Mouse (Mus musculus) bone marrow, adult 2 months (tissue): ENCODE measurements around the gene Mapk6. TPM values are rescaled to one million over a fixed set of nuclear protein-coding genes. Genes with fewer than 3 reads are reported as not detected.
"Not testable (repeated sequence)": the region's sequence is repeated elsewhere in the genome, so short reads cannot be mapped to it uniquely, and the experiment has no call there.

Experiments used
- H3K27ac ChIP-seq: fragments of 200-500 bp; 2 replicates; pipeline ENCODE4 v1.5.1; 2012; ENCODE audit warnings: low read depth, mild to moderate bottlenecking, control low read depth, inconsistent platforms, low read length; ENCODE audit not compliant: control insufficient read depth, poor library complexity, insufficient read depth
- H3K4me1 ChIP-seq: fragments of 200-500 bp; 2 replicates; pipeline ENCODE4 v1.6.1; 2011; ENCODE audit warnings: low read length; ENCODE audit not compliant: control insufficient read depth, insufficient read depth
- H3K4me3 ChIP-seq: fragments of 200-500 bp; replicated peaks from 2 replicates; pipeline ENCODE3; 2011; ENCODE audit warnings: mild to moderate bottlenecking, low read depth, low read length, control low read depth; ENCODE audit not compliant: control insufficient read depth
- CTCF ChIP-seq: fragments of 200-500 bp; IDR thresholded peaks from 2 replicates; pipeline ENCODE4 v1.5.1; 2011; ENCODE audit warnings: low read length, control low read depth; ENCODE audit not compliant: control insufficient read depth, insufficient read depth
- POLR2A ChIP-seq: fragments of 200-500 bp; IDR thresholded peaks from 2 replicates; pipeline ENCODE4 v1.6.1; 2011; ENCODE audit warnings: low read depth, mild to moderate bottlenecking, control low read depth, low read length, borderline replicate concordance; ENCODE audit not compliant: control insufficient read depth
- WGBS: fragments of 180-500 bp; shearing (Covaris S2); methylation state at CpG from one replicate; pipeline ENCODE4 v1.1.7; 2018; 5-methylcytosine and 5-hydroxymethylcytosine counted together
- polyA plus RNA-seq: library from polyadenylated mRNA; stranded (reverse); fragments of >200 nt; gene quantifications from 2 replicates; pipeline ENCODE4 v1.2.4, GENCODE M21; 2011; ENCODE audit warnings: low replicate concordance; ENCODE audit not compliant: missing spikeins, insufficient read depth, insufficient read length

Gene Mapk6
- polyA plus RNA-seq, result 16.0 and 36.8 TPM in 2 replicates

DNA sequence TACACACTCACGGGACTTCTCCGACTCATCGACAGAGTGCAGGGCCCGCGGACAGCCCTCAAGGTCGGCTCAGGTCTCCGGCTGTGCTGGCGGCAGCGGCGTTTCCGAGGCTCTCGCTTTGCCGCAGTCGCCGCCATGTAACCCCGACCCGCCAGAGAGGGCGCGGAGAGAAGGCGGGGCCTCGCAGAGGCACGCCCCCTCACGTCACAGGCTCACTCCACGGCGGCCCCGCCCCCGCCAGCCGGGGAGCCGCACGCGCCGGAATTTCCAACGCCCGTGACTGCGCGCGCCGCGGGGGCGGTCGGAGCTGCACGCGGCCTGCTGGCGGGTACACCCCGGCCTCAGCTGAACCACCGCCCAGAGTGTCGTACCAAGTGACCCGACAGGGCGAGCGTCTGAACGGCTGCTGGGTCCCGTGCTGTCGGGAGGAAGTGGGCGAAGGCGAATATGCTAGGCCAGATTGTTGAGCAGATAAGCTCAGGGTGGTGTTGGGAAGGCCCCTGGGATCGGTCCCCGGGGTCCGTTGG lies at the start of gene Mapk6:
TSS of gene Mapk6 (minus strand) at position 154 of the 527 bp plus-strand sequence.
- peak; percentile 75; the same call in 1 of the 2 replicates for TF ChIP-seq POLR2A
- TF ChIP-seq CTCF, result no peak
- Histone ChIP-seq H3K4me3 (peak within 1 kb of the TSS; percentile 87), H3K27ac (peak within 1 kb of the TSS; percentile 99), H3K4me1 (peaks cover 5% of the 10 kb centered on the region)
- WGBS, result under 1% methylated on average over 58 of the region's 58 CpGs

DNA sequence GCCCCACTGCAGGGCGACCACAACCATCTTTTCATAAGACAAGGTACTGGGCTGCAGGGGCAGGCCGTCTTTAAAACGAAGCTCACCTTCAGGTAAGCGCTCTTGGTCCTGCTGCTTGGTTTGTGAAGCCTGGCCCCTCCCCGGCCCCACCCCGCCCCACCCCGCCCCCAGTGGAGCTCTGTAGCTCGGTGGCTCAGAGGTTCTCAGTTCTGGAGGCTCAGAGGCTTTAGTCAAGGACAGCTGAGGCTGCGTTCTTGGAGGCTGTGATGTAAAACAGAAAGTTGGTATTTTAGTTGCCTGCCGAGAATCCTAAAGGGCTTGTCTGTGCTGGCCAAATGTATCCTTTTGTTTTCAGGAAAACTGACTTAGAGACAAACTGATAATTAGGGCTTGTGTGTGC lies 45.9 kb upstream of the Mapk6 start:
- Histone ChIP-seq H3K4me3 (no peak overlapping the region), H3K27ac (no peak overlapping the region), H3K4me1 (no peaks in the 10 kb centered on the region)
- TF ChIP-seq POLR2A (no peak), CTCF (no peak)
- WGBS, result 84% methylated on average over 10 of the region's 10 CpGs

DNA sequence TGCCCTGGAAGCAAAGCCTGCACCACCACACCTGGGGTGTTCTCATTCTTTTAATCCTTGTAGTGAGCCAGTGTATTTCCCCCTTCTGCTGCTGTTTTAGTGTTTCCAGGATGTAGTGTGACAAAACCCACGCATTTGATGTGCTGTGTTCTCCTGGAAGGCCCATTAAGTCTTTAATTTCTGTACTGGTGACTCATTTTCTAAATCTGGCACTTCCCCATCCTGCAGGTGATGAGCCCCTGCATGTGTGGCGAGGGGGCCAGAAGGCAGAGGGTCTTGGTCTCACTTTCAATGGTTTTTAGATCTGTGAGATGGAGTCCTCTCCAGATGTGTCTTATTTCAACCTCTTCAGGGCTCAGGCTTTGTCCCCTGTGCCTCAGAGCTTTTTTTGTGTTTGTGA lies 44.2 kb upstream of the Mapk6 start:
- Histone ChIP-seq H3K4me1 (no peaks in the 10 kb centered on the region), H3K4me3 (no peak overlapping the region), H3K27ac (no peak overlapping the region)
- TF ChIP-seq POLR2A (no peak), CTCF (no peak)
- 67% methylated on average over 2 of the region's 2 CpGs for WGBS

DNA sequence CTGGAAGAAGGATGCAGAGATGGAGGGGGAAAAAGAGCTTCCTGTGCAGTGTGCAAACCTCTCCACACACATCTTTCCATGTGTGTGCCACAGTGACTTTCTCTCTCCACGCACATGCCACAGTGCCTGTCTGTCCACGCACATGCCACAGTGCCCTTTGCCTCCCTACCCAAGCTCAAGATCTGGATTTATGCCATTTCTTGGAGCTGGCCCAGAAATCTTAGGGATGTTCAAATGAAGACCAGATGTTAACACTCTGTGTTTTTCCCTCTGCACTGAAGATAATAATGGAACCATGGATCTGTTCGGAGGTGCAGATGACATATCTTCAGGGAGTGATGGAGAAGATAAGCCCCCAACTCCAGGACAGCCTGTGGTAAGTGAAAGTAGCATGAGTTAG lies 38.2 kb upstream of the Mapk6 start:
- 87% methylated on average over 3 of the region's 3 CpGs for WGBS
- Histone ChIP-seq H3K4me3 (no peak overlapping the region), H3K27ac (no peak overlapping the region), H3K4me1 (no peaks in the 10 kb centered on the region)
- TF ChIP-seq CTCF, result no peak
- no peak for TF ChIP-seq POLR2A

DNA sequence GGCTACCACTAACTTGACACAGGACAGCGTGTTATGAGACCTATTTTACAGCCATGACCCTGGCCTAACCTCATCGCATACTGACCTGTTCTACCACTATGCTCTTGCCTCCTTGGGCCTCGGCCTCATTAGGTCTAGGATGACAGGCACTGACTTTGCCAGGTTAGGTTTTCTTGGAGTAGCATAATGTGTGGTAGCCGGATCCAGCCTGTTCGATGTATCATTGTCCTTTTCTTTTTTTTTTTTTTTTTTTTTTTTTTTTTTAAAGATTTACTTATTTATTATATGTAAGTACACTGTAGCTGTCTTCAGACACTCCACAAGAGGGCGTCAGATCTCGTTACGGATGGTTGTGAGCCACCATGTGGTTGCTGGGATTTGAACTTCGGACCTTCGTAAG lies 36.8 kb upstream of the Mapk6 start:
- not testable (repeated sequence) for H3K4me3 ChIP-seq, H3K27ac ChIP-seq, H3K4me1 ChIP-seq
- 84% methylated on average over 10 of the region's 10 CpGs for WGBS

DNA sequence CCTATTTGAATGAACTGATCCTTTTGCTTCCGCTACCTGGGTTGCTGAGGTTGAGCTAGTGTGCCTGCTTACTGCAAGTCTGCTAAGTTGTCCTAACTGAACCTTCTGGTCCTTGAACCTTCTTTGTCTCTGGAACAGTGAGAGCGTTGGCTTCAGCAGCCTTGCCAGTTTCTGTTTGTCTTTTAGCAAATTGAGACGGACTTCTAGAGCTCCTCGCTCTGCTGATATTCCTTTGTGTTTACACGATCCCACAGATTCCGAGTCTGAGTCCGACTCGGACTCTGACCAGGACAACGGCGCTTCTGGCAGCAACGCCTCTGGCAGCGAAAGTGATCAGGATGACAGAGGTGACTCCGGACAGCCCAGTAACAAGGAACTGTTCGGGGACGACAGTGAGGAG lies 35.2 kb upstream of the Mapk6 start:
- no peak for TF ChIP-seq POLR2A
- TF ChIP-seq CTCF, result no peak
- 92% methylated on average over 15 of the region's 15 CpGs for whole genome bisulfite sequencing
- H3K4me3 ChIP-seq, result no peak overlapping the region
- no peaks in the 10 kb centered on the region; the same call in 1 of the 2 replicates for H3K4me1 ChIP-seq
- no peak overlapping the region for H3K27ac ChIP-seq

DNA sequence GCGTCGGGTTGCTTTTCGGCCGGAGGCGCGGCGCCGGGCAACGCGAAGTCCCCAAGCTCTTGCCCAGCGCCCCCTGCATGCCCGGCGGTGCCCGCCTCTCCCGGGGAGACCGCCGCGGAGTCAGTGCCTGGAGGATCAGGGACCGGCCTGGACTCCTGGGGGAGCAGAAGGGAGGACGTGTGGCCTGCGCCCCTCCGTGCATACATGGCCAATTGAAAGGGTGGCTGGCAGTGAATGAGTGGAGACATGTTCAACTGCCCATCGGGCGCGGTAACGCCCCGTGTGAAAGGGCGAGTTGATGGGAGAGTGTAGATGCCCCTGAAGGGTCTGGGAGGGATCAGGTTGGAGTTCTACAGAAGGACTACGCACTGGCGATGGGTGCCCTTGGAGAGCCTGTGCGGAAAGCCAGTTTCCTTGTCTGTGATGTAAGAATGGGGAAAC lies 31.9 kb upstream of the Mapk6 start:
- Histone ChIP-seq H3K4me3 (peak overlapping the region; percentile 97), H3K4me1 (no peaks in the 10 kb centered on the region; the same call in 1 of the 2 replicates), H3K27ac (peak overlapping the region; percentile 45; the same call in 1 of the 2 replicates)
- TF ChIP-seq CTCF (no peak), POLR2A (no peak)
- whole genome bisulfite sequencing, result under 1% methylated on average over 29 of the region's 31 CpGs

DNA sequence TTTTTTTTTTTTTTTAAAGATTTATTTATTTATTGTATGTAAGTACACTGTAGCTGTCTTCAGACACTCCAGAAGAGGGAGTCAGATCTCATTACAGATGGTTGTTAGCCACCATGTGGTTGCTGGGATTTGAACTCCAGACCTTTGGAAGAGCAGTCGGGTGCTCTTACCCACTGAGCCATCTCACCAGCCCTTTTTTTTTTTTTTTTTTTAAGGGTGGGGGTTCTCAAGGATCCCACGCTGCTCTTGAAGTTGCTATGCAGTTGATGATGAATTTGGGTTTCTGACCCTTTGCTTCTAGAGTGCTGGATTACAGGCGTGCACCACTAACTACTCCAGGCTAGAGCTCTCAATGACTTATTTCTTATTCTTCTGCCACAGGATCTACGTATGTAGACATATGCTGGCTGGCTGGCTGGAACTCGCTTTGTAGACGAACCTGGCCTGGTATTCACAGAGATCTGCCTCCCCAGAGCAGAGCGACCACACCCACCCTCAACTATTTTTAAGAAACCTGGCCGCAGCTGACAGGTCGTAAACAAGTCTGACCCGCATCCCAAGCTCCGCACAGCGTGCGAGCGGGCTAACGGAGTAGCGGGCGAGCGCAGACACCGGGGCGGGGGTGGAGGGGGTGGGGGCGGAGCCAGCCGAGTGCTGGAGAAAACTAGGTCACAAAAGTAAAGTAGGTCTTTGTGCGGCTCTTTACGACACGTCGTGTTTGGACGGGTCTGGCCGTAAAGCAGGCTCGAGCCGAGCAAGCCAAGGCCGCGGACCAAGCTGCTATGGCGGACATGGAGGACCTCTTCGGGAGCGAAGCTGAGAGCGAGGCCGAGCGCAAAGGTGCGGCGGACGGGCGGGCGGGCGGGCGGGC lies 31.2 kb upstream of the Mapk6 start, which contains the start of gene Leo1:
TSS of gene Leo1 (plus strand) at position 729 of the 871 bp plus-strand sequence.
- TF ChIP-seq CTCF, result no peak
- TF ChIP-seq POLR2A, result peak; percentile 70; the same call in 1 of the 2 replicates
- under 1% methylated on average over 43 of the region's 45 CpGs for WGBS
- H3K4me1 ChIP-seq, result no peaks in the 10 kb centered on the region; the same call in 1 of the 2 replicates
- peak within 1 kb of the TSS; percentile 45 for H3K27ac ChIP-seq
- H3K4me3 ChIP-seq, result peak within 1 kb of the TSS; percentile 97
